Mouse (Mus musculus): ENCODE measurements at regions not wholly inside any gene's neighbourhood (a gene's known extent, or its start where the extent isn't known, plus 50 kb on each side); places are given as distances from the start of the nearest gene placed in this dataset.
A peak's percentile ranks its signal among the peaks of the same experiment; 100 is the strongest.

GRCm38 (mm10) chr9:61135263-61135882 lies 236.8 kb upstream of the Tle3 start:
- DNase-seq = no peak

GRCm38 (mm10) chr9:61135917-61136316 lies 236.2 kb upstream of the Tle3 start:
- Histone ChIP-seq H3K36me3 (ENCODE audit: insufficient read depth) (no peaks in the 10 kb centered on the region), H3K9me3 (ENCODE audit: low read length) (no peaks in the 10 kb centered on the region), H3K4me1 (ENCODE audit: insufficient read depth) (no peaks in the 10 kb centered on the region), H3K9ac (no peak overlapping the region), H3K4me2 (ENCODE audit: low read depth) (no peak overlapping the region), H3K27me3 (ENCODE audit: insufficient read depth, low read length) (no peaks in the 10 kb centered on the region), H3K27ac (ENCODE audit: low read depth, low read length) (no peak overlapping the region), H3K4me3 (ENCODE audit: low read depth, low read length) (no peak overlapping the region)
- 48% methylated on average over 3 of the region's 3 CpGs for WGBS
- TF ChIP-seq CTCF (IDR thresholded peaks at IDR 0.05; ENCODE audit: low read depth) = no peak
- DNase-seq = no peak
- no peak for ATAC-seq

More at GRCm38 (mm10) chr9:61135263-61135882, 236.8 kb upstream of the Tle3 start:
- Histone ChIP-seq H3K9ac (no peak overlapping the region), H3K4me3 (ENCODE audit: low read depth, low read length) (no peak overlapping the region), H3K36me3 (ENCODE audit: insufficient read depth) (no peaks in the 10 kb centered on the region), H3K4me2 (ENCODE audit: low read depth) (no peak overlapping the region), H3K27me3 (ENCODE audit: insufficient read depth, low read length) (no peaks in the 10 kb centered on the region), H3K4me1 (ENCODE audit: insufficient read depth) (no peaks in the 10 kb centered on the region), H3K9me3 (ENCODE audit: low read length) (no peaks in the 10 kb centered on the region), H3K27ac (ENCODE audit: low read depth, low read length) (no peak overlapping the region)
- TF ChIP-seq CTCF (IDR thresholded peaks at IDR 0.05; ENCODE audit: low read depth) = 0 out of 2 replicates have a peak, but pooled peaks have one; percentile 5
- WGBS = 52% methylated on average over 10 of the region's 10 CpGs
- ATAC-seq = peak; percentile 69

- Histone ChIP-seq H3K4me1 (ENCODE audit: insufficient read depth) (no peaks in the 10 kb centered on the region), H3K9ac (no peak overlapping the region), H3K4me3 (ENCODE audit: low read depth, low read length) (no peak overlapping the region), H3K9me3 (ENCODE audit: low read length) (no peaks in the 10 kb centered on the region), H3K4me2 (ENCODE audit: low read depth) (no peak overlapping the region), H3K27ac (ENCODE audit: low read depth, low read length) (no peak overlapping the region), H3K36me3 (ENCODE audit: insufficient read depth) (no peaks in the 10 kb centered on the region), H3K27me3 (ENCODE audit: insufficient read depth, low read length) (no peaks in the 10 kb centered on the region)
- no peak for ATAC-seq
- TF ChIP-seq CTCF (IDR thresholded peaks at IDR 0.05; ENCODE audit: low read depth) = no peak
- DNase-seq = no peak
- WGBS = 84% methylated on average over 11 of the region's 11 CpGs
Observed at GRCm38 (mm10) chr9:61138741-61139368, 233.3 kb upstream of the Tle3 start.

DNA sequence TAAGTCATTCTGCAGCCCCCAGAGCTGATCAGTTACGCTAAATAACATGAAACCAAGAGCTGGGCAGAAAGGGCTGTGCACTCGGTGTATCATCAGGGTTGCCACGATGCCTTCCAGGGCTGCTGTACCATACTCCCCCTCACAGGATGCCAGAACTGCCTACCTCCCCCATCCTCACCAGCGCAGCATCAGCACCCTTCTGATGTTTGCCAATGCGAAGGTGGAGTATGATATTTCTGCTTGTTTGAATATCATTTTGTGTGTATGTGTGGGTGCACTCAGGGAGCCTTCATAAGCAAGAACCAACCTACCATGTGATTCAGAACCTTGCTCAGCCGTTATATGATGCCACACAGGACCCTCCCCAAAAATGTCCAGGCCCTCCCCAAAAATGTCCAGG lies 229.1 kb upstream of the Tle3 start:
- H3K4me3 ChIP-seq (ENCODE audit: low read depth, low read length) = no peak overlapping the region
- ATAC-seq = no peak
- no peak overlapping the region for H3K9ac ChIP-seq
- H3K4me2 ChIP-seq (ENCODE audit: low read depth) = no peak overlapping the region
- TF ChIP-seq CTCF (IDR thresholded peaks at IDR 0.05; ENCODE audit: low read depth) = no peak
- H3K36me3 ChIP-seq (ENCODE audit: insufficient read depth) = no peaks in the 10 kb centered on the region
- 93% methylated on average over 6 of the region's 6 CpGs for WGBS
- peaks cover 4% of the 10 kb centered on the region; the same call in 1 of the 2 replicates for H3K4me1 ChIP-seq (ENCODE audit: insufficient read depth)
- no peaks in the 10 kb centered on the region for H3K9me3 ChIP-seq (ENCODE audit: low read length)
- DNase-seq = no peak
- 0 out of 2 replicates have a peak, but pooled peaks cover 5% of the 10 kb centered on the region for H3K27me3 ChIP-seq (ENCODE audit: insufficient read depth, low read length)
- H3K27ac ChIP-seq (ENCODE audit: low read depth, low read length) = no peak overlapping the region

DNA sequence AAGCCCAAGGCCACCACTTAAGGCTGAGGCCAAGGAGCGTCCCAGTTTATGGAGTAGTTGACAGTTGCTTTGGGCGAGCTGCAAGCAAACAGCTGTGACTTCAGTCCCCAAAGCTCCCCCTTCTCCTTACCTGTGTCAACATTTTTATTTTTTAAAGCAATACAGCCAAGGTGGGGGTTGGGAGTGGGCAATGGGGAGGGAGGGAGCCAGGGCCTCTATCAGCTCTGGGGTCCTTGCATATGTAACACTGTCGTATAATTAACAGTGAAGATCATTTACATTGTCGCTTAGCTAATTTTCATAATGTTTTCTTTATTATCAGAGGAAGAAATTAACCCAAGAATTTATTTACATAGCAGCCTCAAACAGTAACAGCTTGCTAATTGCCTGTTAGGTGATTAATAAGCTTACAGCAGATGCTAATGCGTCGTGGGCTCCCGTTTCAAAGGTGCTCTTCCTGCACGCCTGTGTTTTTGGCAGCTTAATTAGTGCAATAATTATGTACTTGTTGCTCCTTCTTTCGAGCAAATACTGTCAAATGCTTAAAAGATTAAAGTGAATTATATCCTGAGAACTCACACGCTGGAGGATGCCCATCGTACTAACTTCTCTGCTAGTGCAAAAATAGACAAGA lies 227.4 kb upstream of the Tle3 start:
- WGBS = 38% methylated on average over 11 of the region's 11 CpGs
- H3K36me3 ChIP-seq (ENCODE audit: insufficient read depth) = no peaks in the 10 kb centered on the region
- ATAC-seq = no peak
- H3K9ac ChIP-seq = no peak overlapping the region
- H3K27ac ChIP-seq (ENCODE audit: low read depth, low read length) = no peak overlapping the region
- peaks cover 4% of the 10 kb centered on the region; the same call in 1 of the 2 replicates for H3K4me1 ChIP-seq (ENCODE audit: insufficient read depth)
- no peak overlapping the region for H3K4me3 ChIP-seq (ENCODE audit: low read depth, low read length)
- H3K27me3 ChIP-seq (ENCODE audit: insufficient read depth, low read length) = 0 out of 2 replicates have a peak, but pooled peaks cover 5% of the 10 kb centered on the region
- TF ChIP-seq CTCF (IDR thresholded peaks at IDR 0.05; ENCODE audit: low read depth) = no peak
- no peak for DNase-seq
- H3K4me2 ChIP-seq (ENCODE audit: low read depth) = no peak overlapping the region
- H3K9me3 ChIP-seq (ENCODE audit: low read length) = no peaks in the 10 kb centered on the region

DNA sequence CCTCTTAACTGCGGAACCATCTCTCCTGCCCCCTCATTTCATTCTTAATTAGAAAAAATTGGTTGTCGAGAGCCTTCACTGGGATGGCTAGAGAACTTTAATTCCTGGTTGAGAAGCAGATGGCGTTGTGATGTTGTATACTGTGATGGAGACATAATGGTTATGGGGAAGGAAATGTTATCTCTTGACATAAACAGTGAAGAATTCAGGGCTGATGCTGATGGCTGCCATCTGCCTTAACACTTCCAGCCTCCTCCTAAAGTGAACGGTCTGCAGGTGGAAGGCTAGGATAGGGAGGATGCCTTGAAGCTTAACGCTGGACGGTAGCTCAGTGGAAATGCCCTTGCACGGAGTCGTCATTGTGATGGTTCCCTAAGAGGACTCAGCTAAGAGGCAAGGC lies 226.4 kb upstream of the Tle3 start:
- TF ChIP-seq CTCF (IDR thresholded peaks at IDR 0.05; ENCODE audit: low read depth) = no peak
- Histone ChIP-seq H3K4me3 (ENCODE audit: low read depth, low read length) (no peak overlapping the region), H3K9ac (no peak overlapping the region), H3K36me3 (ENCODE audit: insufficient read depth) (no peaks in the 10 kb centered on the region), H3K27ac (ENCODE audit: low read depth, low read length) (no peak overlapping the region), H3K4me2 (ENCODE audit: low read depth) (no peak overlapping the region), H3K9me3 (ENCODE audit: low read length) (no peaks in the 10 kb centered on the region), H3K27me3 (ENCODE audit: insufficient read depth, low read length) (0 out of 2 replicates have a peak, but pooled peaks cover 5% of the 10 kb centered on the region), H3K4me1 (ENCODE audit: insufficient read depth) (peaks cover 4% of the 10 kb centered on the region; the same call in 1 of the 2 replicates)
- ATAC-seq = no peak
- WGBS = 90% methylated on average over 8 of the region's 8 CpGs
- DNase-seq = no peak

- ATAC-seq = no peak
- 0 out of 2 replicates have a peak, but pooled peaks cover 5% of the 10 kb centered on the region for H3K27me3 ChIP-seq (ENCODE audit: insufficient read depth, low read length)
- no peak for TF ChIP-seq CTCF (IDR thresholded peaks at IDR 0.05; ENCODE audit: low read depth)
Observed at GRCm38 (mm10) chr9:61151201-61151600, 221.0 kb upstream of the Tle3 start.

More at GRCm38 (mm10) chr9:61151201-61151600, 221.0 kb upstream of the Tle3 start:
- WGBS = 88% methylated on average over 4 of the region's 4 CpGs
- DNase-seq = no peak
- Histone ChIP-seq H3K4me2 (ENCODE audit: low read depth) (no peak overlapping the region), H3K9ac (no peak overlapping the region), H3K27ac (ENCODE audit: low read depth, low read length) (no peak overlapping the region), H3K36me3 (ENCODE audit: insufficient read depth) (no peaks in the 10 kb centered on the region), H3K4me3 (ENCODE audit: low read depth, low read length) (no peak overlapping the region), H3K4me1 (ENCODE audit: insufficient read depth) (no peaks in the 10 kb centered on the region), H3K9me3 (ENCODE audit: low read length) (no peaks in the 10 kb centered on the region)

Measured in forebrain, postnatal 0 days (tissue).